Mouse (Mus musculus): ENCODE results near the gene Sipa1l3. TPM values are rescaled to one million over a fixed set of nuclear protein-coding genes. Genes with fewer than 3 reads are reported as not detected.

The Sipa1l3 gene
- polyA plus RNA-seq, 1 experiment from 2014 or later = 26.6 TPM

GRCm38 (mm10) chr7:29270445-29270844, 248.0 kb downstream of the Sipa1l3 start:
- Histone ChIP-seq H3K9ac (no peak overlapping the region), H3K4me2 (replicated peaks) (no peak overlapping the region), H3K36me3 (no peaks in the 10 kb centered on the region), H3K4me1 (replicated peaks) (peaks cover 33% of the 10 kb centered on the region), H3K4me3 (replicated peaks) (no peak overlapping the region), H3K27ac (no peak overlapping the region), H3K9me3 (no peaks in the 10 kb centered on the region), H3K27me3 (replicated peaks) (no peaks in the 10 kb centered on the region)
- ATAC-seq = no peak
- WGBS = 85% methylated on average over 4 of the region's 4 CpGs

Other genes starting within 250 kb of the Sipa1l3 start
- gene Spint2, start 236.7 kb downstream of the Sipa1l3 start, polyA plus RNA-seq (2015; fragmentation: Nextera tagmentation; extraction: Ambion mirVana) = 633 and 716 TPM in 2 replicates
- 44.3 and 50.7 TPM in 2 replicates for gene Ppp1r14a, start 229.3 kb downstream of the Sipa1l3 start, polyA plus RNA-seq (2015; fragmentation: Nextera tagmentation; extraction: Ambion mirVana)
- gene Dpf1, start 214.7 kb downstream of the Sipa1l3 start, polyA plus RNA-seq (2015; fragmentation: Nextera tagmentation; extraction: Ambion mirVana) = 6.7 and 6.8 TPM in 2 replicates
- 0.08 TPM in 1 of 2 replicates, not detected in the other for gene Catsperg2, start 208.4 kb upstream of the Sipa1l3 start, polyA plus RNA-seq (2015; fragmentation: Nextera tagmentation; extraction: Ambion mirVana)
- 10.1 and 10.3 TPM in 2 replicates for gene Zfp84, start 249.9 kb upstream of the Sipa1l3 start, polyA plus RNA-seq (2015; fragmentation: Nextera tagmentation; extraction: Ambion mirVana)

Data from intestine, embryonic 15.5 days (tissue).